Mouse (Mus musculus): ENCODE data around the gene Ascl1.

Ascl1 gene

DNA sequence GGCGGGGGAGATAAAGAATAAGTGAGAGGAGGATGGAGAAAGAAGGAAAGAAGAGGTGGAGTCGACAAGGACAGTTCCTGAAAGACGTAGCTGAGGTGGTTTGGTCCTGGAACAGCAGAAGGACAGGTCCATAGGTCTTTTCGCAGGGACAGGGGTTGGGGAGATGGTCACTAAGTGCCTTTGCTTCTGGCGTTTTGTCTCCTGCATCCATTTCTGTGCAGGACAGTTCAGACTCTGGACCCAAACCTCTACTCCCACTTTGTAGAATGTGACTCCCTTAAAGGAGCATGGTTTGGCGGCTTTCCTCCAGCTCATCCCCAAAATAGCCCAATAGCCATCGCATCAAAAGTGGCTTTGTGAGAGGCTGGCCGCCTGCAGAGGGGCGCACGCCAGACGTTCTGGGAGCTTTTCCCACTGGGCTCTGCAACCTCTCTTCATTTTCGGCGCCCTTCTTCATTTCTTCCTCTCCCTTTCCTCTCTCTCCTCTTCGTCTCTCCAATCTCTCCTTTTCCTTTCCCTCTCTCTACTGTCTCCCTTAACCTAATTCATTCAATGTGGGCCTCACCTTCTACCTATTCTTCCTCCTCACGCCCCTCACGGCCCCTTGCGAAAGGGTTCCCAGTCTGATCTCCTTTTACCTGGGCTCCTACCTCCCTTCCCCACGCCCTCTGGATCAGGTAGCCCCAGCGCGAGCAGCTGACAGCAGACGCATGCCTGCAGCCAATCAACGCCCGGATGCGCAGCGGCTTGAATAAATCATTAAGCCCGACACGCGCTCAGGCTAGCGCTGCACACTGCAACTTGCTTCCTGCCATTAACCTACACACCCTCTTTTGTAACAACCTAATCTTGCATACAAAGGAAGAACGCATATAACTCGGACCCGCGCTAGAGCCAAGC lies 7.5 kb downstream of the Ascl1 start:
- DNase-seq (ENCODE audit: low read depth, low spot score) = peak; percentile 84

DNA sequence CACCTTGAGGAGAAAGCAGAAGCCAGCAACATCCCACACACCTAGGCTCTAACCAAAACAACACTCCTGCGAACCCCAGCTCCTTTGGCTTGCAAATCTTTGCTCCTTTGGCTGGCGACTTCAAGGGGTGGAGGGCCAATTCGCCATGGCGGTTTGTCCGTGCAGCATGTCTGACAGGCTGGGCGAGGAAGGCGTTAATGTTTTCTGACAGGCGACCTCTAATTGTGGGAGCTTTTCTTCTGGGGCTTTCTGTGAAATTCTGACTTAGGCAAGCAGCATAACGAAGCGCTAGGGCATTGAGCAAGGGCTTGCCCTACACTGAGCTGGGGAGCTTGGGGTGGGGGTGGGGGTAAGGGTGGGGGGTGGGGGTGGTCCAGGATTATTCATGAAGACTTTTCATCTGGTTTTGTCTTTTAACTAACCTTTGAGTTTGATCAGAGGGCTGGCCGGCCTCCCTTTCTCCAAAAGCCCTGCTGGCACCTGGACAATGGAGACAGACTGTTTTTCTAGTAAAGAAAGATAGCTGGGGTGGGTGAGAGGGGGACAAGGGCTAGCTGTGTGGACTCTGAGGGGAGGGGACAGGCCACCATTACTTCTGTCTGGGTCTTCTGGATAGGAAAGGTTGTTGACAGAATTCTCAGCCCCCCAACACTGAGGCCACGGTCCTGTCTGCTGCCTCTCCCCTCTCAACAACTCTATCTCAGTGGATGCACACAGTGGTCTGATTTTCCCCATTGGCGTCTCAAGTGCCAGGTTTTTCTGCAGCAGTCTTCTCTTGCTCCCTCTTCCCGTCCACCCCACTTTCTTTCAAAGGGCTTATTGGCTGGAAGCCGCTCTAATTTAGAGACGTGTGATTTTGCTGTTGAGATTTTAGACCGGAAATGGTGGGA lies 8.4 kb downstream of the Ascl1 start:
- peak; percentile 61 for DNase-seq (ENCODE audit: low read depth, low spot score)

DNA sequence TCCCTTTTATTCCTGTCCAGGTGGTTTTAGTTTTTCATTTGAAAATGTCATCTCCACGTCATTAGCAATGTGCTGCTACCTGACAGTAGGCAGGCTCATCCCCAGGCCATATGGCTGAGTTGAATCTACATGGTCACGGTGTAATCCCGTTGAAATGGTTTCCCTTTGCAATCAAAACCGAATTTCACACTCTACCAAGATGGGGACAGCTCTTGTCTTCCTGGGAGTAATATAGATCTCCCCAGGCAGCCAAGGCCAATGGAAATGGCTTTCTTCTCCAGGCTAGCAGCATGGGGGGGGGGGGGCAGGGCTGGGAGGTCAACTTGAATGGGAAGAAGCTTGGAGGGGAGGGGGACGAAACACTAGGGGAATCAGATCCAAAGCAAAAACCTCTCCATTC lies 15.6 kb downstream of the Ascl1 start:
- DNase-seq (ENCODE audit: low read depth, low spot score) = no peak

DNA sequence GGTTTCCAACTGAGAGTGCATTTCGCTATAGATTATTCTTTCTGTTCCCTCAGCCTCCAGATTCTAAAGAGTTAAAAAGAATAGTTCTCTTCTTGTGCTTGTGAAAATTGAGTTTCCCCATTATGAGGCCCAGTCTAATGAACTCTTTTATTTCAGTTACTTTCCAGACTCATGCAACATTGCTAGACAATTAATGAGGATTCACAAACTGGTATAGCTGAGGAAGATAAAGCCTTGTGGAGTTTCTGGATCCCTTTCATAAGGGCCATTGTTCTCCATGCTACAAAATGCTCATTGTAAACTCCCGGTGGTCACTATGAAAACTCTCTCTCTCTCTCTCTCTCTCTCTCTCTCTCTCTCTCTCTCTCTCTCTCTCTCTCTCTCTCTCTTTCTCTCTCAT lies 18.5 kb downstream of the Ascl1 start:
- no peak for DNase-seq (ENCODE audit: low read depth, low spot score)

DNA sequence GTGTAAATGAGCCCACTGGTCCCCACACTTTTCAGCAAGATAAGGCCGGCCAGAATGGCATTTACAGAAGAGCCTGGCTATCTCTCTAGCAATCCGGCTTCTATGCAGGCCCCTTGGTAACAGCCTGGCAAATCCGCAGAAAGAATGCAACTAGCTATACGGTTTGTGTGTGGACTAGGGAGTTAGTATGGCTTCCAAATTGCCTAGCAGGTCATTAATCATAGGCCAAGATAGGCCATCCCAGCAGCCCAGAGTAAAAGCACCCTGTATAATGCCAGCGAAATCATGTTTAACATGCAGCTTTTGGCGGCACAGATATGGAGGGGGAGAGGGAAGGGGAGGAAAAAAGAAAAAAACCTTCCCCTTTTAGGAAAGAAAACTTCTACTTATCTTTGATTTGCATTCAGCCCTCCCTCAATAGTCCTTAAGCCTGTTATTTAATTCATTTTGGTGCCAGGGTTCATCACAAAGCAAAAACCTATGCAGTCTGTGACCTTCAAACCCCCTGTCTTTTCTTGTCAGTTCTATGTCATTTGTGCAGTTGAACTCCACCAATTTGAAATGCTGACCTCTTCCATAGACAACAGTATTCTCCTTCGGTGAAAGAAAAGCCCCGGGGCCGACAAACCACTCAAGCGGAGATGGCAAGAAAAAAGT lies 19.9 kb downstream of the Ascl1 start:
- no peak for DNase-seq (ENCODE audit: low read depth, low spot score)

DNA sequence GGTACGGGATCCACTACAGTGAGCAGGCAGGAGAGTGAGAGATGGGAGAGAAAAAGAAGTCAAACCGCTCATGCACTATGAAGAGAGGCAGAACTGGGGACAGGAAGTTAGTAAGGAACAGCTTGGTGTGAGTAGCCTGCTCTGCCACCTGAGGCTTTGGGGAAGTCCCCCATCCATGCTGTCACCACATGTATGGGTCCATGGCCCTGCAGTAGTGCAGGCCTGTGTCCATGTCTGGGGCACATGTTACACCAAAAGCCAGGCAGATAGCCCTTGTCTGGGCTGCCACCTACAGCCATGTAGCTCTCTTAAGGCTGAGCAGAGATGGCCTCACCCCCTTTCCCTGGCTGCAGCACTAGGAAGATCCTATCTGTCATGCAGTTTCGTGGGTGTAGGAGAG lies 42.7 kb downstream of the Ascl1 start:
- no peak for DNase-seq (ENCODE audit: low read depth, low spot score)

DNA sequence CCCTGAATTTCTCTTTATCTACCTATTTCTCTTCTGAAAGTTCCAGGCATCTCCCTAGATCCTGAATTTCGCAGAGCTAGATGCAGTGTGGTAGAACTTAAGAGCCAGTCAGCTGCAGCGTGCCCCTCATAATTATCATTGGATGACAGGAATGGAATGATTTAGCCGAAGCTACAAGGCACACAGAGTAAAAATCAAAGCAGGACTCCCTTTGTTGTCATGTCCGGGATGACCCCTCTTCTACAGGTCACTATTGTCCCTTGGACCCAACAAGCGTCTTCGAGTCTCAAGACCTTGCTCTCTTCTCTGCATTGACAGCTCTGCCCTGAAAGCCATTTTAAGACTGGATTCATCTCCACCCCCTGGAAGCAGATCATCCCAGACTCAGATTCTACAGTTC lies 44.1 kb downstream of the Ascl1 start:
- DNase-seq (ENCODE audit: low read depth, low spot score) = no peak

DNA sequence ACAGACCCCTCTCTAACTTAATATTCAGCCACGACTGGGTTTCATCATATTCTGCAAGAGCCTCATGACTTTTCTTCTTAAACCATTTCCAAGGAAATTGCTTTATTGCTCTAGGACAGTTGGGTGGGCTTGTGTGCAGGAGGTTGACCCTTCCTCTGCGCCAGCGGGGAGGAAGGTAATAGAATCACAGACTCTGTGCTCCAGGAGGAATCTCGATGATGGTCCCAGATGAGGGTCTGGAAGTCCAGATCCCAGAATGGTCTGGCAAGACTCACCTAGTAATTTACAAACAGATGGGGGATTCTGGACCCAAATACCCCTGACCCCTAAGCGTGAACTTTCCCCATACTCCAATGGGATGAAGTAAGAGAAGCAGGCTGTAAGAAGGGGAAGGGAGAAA lies 45.2 kb downstream of the Ascl1 start:
- no peak for DNase-seq (ENCODE audit: low read depth, low spot score)

DNA sequence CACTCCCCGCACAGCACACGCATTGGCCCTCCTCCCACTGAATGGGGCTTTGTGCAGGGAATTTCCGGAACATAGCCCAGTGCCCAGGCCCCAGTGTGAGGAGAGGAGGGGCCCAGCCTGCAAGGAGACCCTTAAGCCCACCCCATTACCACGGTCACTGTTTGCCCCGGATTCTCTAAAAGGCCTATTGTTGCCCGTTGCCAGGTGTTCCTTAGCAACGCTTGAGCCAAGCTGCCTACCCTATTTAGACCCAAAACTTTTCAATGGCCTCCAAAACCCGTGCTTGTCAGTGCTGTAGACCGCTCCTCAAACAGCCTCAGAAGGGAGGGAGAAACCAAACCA lies 45.7 kb downstream of the Ascl1 start:
- DNase-seq (ENCODE audit: low read depth, low spot score) = peak; percentile 36

DNA sequence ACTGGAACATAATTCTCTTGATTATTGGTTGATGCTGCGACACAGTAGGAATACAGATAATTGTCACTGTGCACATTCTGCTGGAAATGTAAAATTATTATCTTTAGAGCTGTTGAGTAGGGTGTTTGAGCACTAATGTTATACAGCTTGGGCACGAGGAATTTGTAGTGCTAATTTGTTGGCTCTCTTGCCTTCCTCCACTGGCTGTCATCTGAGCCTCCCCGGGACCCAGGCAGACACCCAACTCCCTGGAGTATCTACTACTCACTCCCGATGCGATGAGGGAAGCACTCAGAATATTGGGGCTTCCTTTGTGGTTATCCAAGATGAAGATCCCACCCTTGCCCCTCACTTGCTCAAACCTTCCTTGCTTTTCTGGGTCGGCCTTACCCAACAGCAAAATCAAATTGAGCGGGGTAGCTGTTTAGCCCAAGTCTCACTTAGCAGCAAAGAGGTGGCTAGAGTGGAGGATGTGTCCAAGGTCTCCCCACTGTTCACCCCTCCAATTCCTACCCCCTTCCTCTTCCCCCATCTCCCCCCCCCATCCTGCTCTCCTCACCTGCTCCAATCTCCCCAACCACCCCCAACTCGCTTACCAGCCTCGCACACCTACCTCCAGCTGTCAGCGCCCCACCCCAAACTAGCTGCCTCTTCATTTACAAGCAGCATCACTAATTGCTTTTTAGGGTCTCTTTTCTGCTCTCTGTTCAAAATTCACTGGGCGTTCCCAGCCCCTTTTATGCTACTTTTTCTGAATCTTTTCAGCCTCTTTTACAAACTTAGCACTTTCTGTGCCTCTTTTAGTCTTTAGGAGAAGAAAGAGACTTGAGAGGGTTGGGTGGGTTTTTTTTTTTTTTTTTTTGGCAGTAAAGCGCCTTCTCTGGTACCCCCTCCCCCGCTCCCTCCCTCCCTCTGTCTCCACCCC lies 46.4 kb downstream of the Ascl1 start:
- peak; percentile 39 for DNase-seq (ENCODE audit: low read depth, low spot score)

DNA sequence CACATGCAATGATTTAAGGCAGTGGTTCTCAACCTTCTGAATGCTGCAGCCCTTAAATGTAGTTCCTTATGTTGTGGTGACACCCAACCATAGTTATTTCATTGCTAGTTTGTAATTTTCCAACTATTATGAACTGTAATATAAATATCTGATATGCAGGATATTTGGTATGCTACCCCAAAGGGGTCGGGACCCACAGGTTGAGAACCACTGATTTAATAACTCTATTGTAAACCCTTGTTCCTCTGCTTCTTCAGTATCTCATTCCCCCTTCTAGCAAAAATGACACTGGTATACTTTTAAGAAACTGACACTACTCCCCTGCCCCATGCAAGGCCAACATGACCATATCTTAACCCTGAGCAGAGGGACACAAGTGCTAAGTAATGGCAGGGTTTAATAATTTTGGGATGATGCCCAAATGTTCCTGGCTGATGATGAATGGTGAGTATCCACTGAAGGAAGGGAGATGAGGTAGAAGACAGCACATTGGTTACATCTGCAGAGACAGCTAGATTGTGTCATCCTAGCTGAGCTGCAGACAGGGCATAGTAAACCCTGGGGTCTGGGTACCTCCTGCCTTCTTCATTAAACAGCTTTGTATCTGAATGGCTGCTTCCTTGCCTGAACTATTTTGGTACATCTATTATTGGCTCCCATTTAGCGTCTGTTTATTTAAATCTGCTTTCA lies 47.2 kb downstream of the Ascl1 start:
- no peak for DNase-seq (ENCODE audit: low read depth, low spot score)
